Mouse (Mus musculus): ENCODE results near the gene Fam170b. TPM values are rescaled to one million over a fixed set of nuclear protein-coding genes. Genes with fewer than 3 reads are reported as not detected.

Gene Fam170b
- polyA plus RNA-seq, 1 experiment from 2014 or later, result not detected

DNA sequence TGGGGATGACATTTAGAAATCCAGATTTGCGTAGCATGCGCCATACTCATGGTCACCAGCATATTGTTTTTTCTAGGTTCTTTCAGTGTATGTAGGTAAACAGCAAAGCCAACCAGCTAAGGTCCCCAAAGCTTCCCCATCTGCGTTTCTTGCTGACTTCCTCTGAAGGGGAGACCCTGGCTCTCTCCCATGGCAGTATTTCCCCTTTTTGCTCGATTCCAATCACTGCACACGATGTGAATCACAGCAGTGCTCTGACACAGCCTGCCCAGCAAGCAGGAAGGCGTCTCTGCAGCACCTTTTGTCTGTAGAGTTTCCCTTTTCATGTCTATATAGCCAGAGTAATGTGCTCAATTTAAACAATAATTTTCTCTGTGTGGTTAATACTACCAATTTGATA is 21.3 kb upstream of the Fam170b start:
- Histone ChIP-seq H3K9me3 (replicated peaks) (no peaks in the 10 kb centered on the region), H3K27ac (no peak overlapping the region), H3K36me3 (no peaks in the 10 kb centered on the region), H3K4me2 (no peak overlapping the region), H3K9ac (no peak overlapping the region), H3K4me3 (no peak overlapping the region), H3K4me1 (no peaks in the 10 kb centered on the region), H3K27me3 (replicated peaks) (no peaks in the 10 kb centered on the region)
- WGBS (ENCODE audit: insufficient replicate concordance), result 41% methylated on average over 6 of the region's 6 CpGs
- ATAC-seq, result no peak

DNA sequence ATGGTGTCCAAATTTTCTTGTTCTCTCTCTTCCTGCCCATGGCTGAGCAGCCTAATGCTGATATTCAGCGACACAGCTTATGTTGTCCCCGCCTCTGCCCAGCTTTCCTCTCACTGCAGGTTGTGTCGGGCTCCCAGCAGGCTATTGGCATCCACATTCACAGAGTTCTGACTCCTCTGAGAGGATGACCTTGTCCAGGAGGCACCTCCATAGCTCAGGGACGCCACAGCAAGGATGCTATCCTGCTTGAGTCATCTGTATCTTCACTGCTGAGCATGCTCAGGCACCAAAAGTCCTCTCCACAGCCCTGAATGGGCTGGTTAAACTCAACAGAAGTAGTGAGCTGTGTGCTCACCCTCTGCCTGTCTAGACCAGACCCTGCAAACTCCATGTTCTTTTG is 18.8 kb upstream of the Fam170b start:
- H3K4me2 ChIP-seq, result no peak overlapping the region

DNA sequence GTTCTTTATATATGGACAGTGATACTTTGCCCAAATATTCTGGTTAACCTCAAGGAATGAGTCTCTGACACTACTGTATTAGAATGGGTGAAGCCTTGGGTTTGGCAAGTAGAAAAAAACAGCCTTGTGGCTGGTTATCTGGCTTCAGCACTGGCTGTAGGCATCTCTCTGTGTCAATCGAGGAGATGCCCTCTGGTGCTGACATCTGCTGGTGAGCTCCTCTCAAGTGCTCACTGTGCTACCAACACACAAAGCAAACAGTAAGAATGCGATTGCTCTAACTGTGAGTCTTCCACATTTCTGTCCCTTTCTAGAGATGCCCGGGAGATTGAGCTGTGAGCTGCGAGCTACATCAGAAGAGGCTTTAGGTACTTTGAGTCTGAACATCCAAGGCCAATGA is 17.2 kb upstream of the Fam170b start:
- H3K27me3 ChIP-seq (replicated peaks), result no peaks in the 10 kb centered on the region
- no peak overlapping the region for H3K4me2 ChIP-seq
- no peaks in the 10 kb centered on the region for H3K9me3 ChIP-seq (replicated peaks)
- no peak for ATAC-seq
- H3K27ac ChIP-seq, result no peak overlapping the region
- H3K9ac ChIP-seq, result no peak overlapping the region
- no peak overlapping the region for H3K4me3 ChIP-seq
- no peaks in the 10 kb centered on the region for H3K4me1 ChIP-seq
- no peaks in the 10 kb centered on the region for H3K36me3 ChIP-seq
- 59% methylated on average over 4 of the region's 4 CpGs for WGBS (ENCODE audit: insufficient replicate concordance)

More for the DNA sequence above, 18.8 kb upstream of the Fam170b start:
- Histone ChIP-seq H3K27me3 (replicated peaks) (no peaks in the 10 kb centered on the region), H3K4me1 (no peaks in the 10 kb centered on the region), H3K36me3 (no peaks in the 10 kb centered on the region), H3K9ac (no peak overlapping the region), H3K27ac (no peak overlapping the region), H3K9me3 (replicated peaks) (no peaks in the 10 kb centered on the region), H3K4me3 (no peak overlapping the region)
- 50% methylated on average over 4 of the region's 4 CpGs for WGBS (ENCODE audit: insufficient replicate concordance)
- ATAC-seq, result no peak

DNA sequence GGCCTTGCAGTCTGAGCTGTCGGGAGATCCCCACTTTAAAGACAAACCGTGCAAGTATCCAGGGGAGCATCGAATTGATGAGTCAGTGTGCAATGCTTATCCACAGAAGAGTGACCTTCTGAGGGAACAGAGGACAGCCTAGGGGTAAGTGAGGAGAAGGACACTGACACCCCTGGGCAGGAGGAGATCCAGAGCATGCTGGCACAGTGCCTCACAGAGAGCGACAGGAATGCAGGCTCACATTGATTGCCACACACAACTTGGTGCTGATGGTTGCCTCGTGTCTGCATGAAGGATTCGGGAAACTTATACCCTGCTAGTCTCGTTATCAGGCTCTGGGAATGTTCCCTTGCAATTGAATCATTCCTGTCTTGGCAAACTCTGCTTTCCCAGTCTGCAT is 16.5 kb upstream of the Fam170b start:
- Histone ChIP-seq H3K36me3 (no peaks in the 10 kb centered on the region), H3K4me1 (no peaks in the 10 kb centered on the region), H3K27me3 (replicated peaks) (no peaks in the 10 kb centered on the region), H3K4me2 (no peak overlapping the region), H3K4me3 (no peak overlapping the region), H3K27ac (no peak overlapping the region), H3K9me3 (replicated peaks) (no peaks in the 10 kb centered on the region), H3K9ac (no peak overlapping the region)
- no peak for ATAC-seq
- 60% methylated on average over 7 of the region's 7 CpGs for WGBS (ENCODE audit: insufficient replicate concordance)

DNA sequence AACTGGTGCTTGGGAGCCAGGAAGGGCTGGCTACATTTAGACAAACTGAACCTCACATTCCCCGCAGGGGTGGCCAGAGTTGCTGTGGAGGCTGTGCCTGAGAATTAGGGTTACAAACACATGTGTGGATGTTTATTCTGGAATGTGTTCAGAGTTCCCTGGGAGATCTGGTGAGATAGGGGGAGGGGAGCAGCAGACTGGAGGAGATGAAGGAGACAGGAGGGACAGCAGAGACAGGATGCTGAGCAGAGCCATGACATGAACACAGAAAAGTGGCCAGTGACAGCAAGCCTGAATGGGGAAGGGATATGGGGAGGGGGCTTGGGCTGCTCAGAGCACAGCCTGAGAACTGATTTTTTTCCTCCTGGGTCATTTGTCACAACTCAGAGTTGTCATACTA is 14.5 kb upstream of the Fam170b start:
- H3K4me3 ChIP-seq, result no peak overlapping the region
- H3K27me3 ChIP-seq (replicated peaks), result no peaks in the 10 kb centered on the region
- no peaks in the 10 kb centered on the region for H3K36me3 ChIP-seq
- H3K27ac ChIP-seq, result no peak overlapping the region
- H3K4me1 ChIP-seq, result no peaks in the 10 kb centered on the region
- H3K9ac ChIP-seq, result no peak overlapping the region
- 67% methylated on average over 1 of the region's 1 CpGs for WGBS (ENCODE audit: insufficient replicate concordance)
- no peak overlapping the region for H3K4me2 ChIP-seq
- no peak for ATAC-seq
- H3K9me3 ChIP-seq (replicated peaks), result no peaks in the 10 kb centered on the region

DNA sequence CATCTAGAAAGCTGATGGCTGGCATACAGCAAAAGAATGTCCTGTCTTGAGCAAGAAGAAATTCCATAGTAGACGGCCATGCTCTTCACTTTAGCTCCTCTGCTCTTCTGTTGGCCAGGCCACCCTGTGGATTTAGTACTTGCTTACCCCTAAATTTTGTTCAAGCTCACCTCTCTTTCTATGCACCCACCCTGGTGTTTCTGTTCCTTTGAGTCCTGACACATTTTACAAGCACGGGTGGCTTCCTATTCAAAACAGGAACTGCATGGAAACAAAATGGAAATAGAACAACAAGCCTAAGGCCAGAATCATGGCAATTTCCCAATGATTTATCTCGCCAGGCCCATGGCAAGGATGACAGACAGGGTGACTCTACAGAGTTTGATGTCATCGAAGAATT is 10.9 kb upstream of the Fam170b start:
- Histone ChIP-seq H3K4me2 (no peak overlapping the region), H3K27me3 (replicated peaks) (no peaks in the 10 kb centered on the region), H3K4me1 (peaks cover 3% of the 10 kb centered on the region; the same call in 1 of the 2 replicates), H3K9me3 (replicated peaks) (no peaks in the 10 kb centered on the region), H3K9ac (no peak overlapping the region), H3K36me3 (no peaks in the 10 kb centered on the region), H3K27ac (no peak overlapping the region), H3K4me3 (no peak overlapping the region)
- no peak for ATAC-seq
- WGBS (ENCODE audit: insufficient replicate concordance), result 61% methylated on average over 4 of the region's 4 CpGs

DNA sequence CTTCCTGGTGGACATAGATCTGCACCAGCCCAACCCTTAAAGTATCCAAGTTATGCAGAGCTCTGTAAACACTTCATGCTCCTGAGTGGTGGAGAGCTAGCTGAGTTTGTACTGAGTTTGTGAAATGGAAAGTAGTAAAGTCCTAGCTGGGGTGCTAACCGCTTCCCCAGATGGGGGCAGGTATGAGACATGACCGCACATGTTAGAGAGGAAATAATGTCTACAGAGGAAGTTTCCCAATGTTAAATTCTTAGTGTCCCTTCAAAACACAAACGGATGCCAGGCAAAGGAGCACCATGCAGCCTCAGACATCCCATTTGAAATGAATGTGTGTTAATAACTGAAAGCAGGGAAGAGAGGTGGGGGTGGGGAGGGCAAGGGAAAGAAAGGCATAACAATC is 9.9 kb upstream of the Fam170b start:
- H3K4me2 ChIP-seq, result no peak overlapping the region
- ATAC-seq, result no peak
- H3K4me1 ChIP-seq, result peaks cover 13% of the 10 kb centered on the region; the same call in 1 of the 2 replicates
- H3K27ac ChIP-seq, result no peak overlapping the region
- no peaks in the 10 kb centered on the region for H3K9me3 ChIP-seq (replicated peaks)
- no peak overlapping the region for H3K4me3 ChIP-seq
- no peaks in the 10 kb centered on the region for H3K36me3 ChIP-seq
- no peaks in the 10 kb centered on the region for H3K27me3 ChIP-seq (replicated peaks)
- H3K9ac ChIP-seq, result no peak overlapping the region
- WGBS (ENCODE audit: insufficient replicate concordance), result 54% methylated on average over 3 of the region's 3 CpGs

DNA sequence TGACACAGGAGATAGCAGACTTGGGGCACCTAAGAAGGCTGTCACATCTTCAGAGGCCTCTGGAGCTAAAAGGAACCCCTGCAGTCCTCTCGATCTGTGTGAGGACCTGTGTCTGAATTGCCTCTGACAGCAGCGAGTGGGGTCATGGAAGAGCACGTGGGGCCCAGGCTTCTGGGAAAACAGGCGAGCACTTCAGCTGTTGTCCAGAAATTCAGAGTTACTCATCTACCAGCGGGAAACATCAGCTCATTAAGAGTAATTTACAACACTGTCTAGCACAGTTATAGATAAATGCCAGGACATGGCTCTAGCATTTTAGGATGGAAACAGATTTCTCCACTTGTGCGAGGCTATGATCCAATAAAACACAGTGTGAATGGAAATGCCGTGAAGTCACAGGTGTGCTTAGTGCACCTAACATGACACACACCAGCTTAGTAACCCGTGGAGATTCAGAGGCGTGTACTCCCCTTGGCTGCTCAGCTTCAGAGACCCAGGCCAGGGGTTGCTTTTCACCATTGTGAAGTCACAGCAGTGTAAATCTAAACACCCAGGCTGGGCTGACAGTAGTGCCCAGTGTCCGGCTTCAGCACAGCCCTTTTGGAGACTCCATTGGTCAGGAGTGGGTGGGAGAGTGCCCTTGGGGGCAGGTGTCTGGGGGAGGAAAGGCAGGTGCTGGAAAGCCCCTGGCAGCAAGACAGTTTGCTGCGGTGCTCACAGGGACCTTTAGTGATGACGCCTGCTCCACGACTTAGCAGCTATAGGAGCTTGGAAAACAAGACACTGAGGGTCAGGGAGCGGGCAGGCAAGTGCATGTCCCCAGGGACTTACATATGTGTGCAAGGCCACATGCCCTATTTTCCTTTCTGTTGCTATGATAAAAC is 9.3 kb upstream of the Fam170b start:
- H3K9ac ChIP-seq, result no peak overlapping the region
- H3K27ac ChIP-seq, result no peak overlapping the region
- no peaks in the 10 kb centered on the region for H3K27me3 ChIP-seq (replicated peaks)
- 55% methylated on average over 14 of the region's 14 CpGs for WGBS (ENCODE audit: insufficient replicate concordance)
- peaks cover 14% of the 10 kb centered on the region; the same call in 1 of the 2 replicates for H3K4me1 ChIP-seq
- H3K36me3 ChIP-seq, result no peaks in the 10 kb centered on the region
- ATAC-seq, result no peak
- no peak overlapping the region for H3K4me3 ChIP-seq
- no peak overlapping the region for H3K4me2 ChIP-seq
- H3K9me3 ChIP-seq (replicated peaks), result no peaks in the 10 kb centered on the region

DNA sequence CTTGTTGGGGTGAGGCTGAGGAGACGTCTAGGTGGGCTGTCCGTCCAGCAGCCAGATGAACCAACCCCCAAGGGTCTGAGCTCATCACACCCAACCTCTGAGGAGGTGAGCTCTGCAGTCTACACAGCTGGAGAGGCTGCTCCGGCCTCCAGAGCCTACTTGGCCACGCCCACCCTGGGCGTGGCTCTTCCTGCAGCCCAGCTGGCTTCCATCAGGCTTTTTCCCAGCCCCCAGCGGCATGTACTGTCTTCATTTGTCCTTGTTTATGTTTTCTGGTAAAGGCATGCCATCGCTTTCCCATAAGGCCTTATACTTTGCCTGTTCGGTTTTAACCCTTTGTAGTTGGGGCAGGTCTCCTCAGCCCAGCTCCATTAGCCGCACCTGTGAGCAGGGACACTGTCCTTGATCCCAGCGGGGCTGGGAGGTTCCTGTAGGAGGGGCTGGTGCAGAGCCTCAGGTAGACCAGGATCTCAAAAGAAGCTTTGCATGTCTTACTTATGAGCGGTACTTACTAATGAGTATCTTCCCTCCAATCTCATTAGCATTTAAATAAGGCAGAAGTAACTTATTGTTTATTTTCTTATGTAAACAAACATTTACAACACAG is 8.2 kb upstream of the Fam170b start:
- ATAC-seq, result peak; percentile 46; the same call in 1 of the 2 replicates
- no peak overlapping the region for H3K9ac ChIP-seq
- 14% methylated on average over 11 of the region's 11 CpGs for WGBS (ENCODE audit: insufficient replicate concordance)
- H3K9me3 ChIP-seq (replicated peaks), result no peaks in the 10 kb centered on the region
- no peak overlapping the region for H3K27ac ChIP-seq
- H3K4me3 ChIP-seq, result no peak overlapping the region
- peak overlapping the region; percentile 17; the same call in 1 of the 2 replicates for H3K4me2 ChIP-seq
- no peaks in the 10 kb centered on the region for H3K27me3 ChIP-seq (replicated peaks)
- H3K4me1 ChIP-seq, result peaks cover 14% of the 10 kb centered on the region; the same call in 1 of the 2 replicates
- H3K36me3 ChIP-seq, result no peaks in the 10 kb centered on the region

DNA sequence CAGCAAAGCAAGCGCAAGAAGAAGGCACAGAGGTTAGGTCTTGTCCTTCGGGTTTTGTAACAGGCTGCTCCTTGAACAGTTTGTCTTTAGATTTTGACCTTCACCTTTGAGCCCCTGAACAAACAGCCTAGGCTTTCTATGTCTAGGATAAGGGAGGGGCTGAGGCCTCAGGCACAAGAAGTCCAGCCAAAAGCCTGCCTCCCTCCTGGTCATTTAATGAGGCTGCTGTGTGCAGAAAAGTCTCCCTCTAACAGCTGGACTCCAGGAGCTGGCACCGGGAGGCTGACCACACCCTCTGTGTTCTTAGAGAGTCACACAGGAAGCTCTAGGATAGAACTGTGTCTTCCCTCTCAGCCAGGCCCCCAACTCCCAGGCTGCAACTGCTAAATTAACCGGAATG is 6.6 kb upstream of the Fam170b start:
- Histone ChIP-seq H3K4me3 (no peak overlapping the region), H3K9me3 (replicated peaks) (no peaks in the 10 kb centered on the region), H3K4me2 (no peak overlapping the region), H3K36me3 (no peaks in the 10 kb centered on the region), H3K27me3 (replicated peaks) (no peaks in the 10 kb centered on the region), H3K27ac (no peak overlapping the region), H3K9ac (no peak overlapping the region), H3K4me1 (peaks cover 14% of the 10 kb centered on the region; the same call in 1 of the 2 replicates)
- 66% methylated on average over 4 of the region's 4 CpGs for WGBS (ENCODE audit: insufficient replicate concordance)
- no peak for ATAC-seq

DNA sequence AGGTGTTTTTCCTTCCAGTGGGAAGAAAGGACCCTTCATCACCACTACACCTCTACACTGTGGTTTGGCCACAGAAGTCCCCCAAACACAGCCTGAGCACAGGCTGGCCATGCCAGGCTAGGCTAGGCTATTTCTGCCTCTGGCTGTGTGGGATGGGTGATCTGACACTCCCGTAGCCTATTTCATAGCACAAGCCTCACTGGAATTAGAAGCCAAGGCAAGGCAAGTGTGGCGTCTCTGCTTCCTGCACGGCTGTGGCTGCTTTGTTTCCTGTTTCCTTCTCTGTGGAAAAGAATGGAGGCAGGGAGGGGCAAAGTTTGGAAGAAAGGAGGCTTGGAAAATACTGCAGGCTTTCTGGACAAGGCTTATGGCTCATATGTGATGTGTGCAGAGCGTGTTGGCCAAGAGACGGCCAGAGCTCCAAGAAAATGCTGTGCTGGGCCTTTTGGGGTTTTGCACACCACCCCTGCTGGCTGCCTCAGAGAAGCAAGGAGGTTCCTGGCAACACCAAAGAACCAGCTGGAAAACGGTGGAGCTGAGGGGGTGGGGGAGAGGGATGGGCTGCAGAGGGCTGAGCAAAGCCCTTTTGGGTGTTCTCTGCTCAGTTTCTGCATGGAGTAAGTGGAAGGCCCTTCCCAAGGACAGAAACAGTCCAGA is 5.6 kb upstream of the Fam170b start:
- Histone ChIP-seq H3K4me2 (no peak overlapping the region), H3K36me3 (no peaks in the 10 kb centered on the region), H3K4me3 (no peak overlapping the region), H3K4me1 (peaks cover 14% of the 10 kb centered on the region; the same call in 1 of the 2 replicates), H3K9ac (no peak overlapping the region), H3K27me3 (replicated peaks) (no peaks in the 10 kb centered on the region), H3K27ac (no peak overlapping the region), H3K9me3 (replicated peaks) (no peaks in the 10 kb centered on the region)
- no peak for ATAC-seq
- 38% methylated on average over 6 of the region's 6 CpGs for WGBS (ENCODE audit: insufficient replicate concordance)

DNA sequence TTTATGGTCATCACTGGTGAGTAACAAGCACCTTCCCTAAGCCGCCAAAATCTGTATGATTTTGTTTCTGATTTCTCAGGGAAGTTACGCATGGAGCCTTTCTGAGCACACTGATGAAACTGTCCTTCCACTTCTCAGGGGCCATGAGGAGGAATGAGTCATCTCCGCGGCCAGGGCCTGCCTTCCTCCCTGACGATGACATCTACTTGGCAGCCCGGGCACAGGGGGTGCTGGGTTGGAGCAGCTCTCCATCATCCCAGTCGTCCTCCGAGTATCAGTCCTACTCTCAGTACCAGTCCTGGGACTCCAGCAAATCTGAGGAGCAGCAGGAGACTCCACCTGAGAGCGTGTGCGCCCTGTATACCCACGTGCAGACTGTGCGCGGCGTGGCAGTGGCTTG is 1.4 kb downstream of the Fam170b start:
- peaks cover 4% of the 10 kb centered on the region; the same call in 1 of the 2 replicates for H3K27me3 ChIP-seq (replicated peaks)
- no peaks in the 10 kb centered on the region for H3K36me3 ChIP-seq
- no peaks in the 10 kb centered on the region for H3K4me1 ChIP-seq
- no peak for ATAC-seq
- H3K27ac ChIP-seq, result no peak overlapping the region
- H3K4me3 ChIP-seq, result no peak overlapping the region
- H3K9me3 ChIP-seq (replicated peaks), result no peaks in the 10 kb centered on the region
- H3K4me2 ChIP-seq, result no peak overlapping the region
- 68% methylated on average over 14 of the region's 14 CpGs for WGBS (ENCODE audit: insufficient replicate concordance)
- no peak overlapping the region for H3K9ac ChIP-seq
